Mouse (Mus musculus) lung, embryonic 14.5 days (tissue): ENCODE results near the gene Cd160. TPM values are rescaled to one million over a fixed set of nuclear protein-coding genes. Genes with fewer than 3 reads are reported as not detected.

Experiments
- ATAC-seq: fragments of 200-750 bp; cut with Nextera tagmentation; 2 replicates; pipeline ENCODE4 v1.8.0; 2017; ENCODE audit warnings: mild to moderate bottlenecking, moderate TSS enrichment, moderate library complexity; ENCODE audit not compliant: insufficient read depth
- DNase-seq: peaks from one replicate; pipeline ENCODE4 v3.0.0-alpha.2; 2015
- H3K27ac ChIP-seq: fragments of 300-500 bp; sonication (generic); 2 replicates; pipeline ENCODE4 v1.5.1; 2014; ENCODE audit warnings: low read depth, mild to moderate bottlenecking, moderate library complexity
- H3K27me3 ChIP-seq: fragments of 300-500 bp; sonication (generic); 2 replicates; pipeline ENCODE4 v1.6.1; 2014; ENCODE audit warnings: low read length, control low read depth; ENCODE audit not compliant: insufficient read depth
- H3K36me3 ChIP-seq: fragments of 300-500 bp; sonication (generic); 2 replicates; pipeline ENCODE4 v1.6.1; 2014; ENCODE audit warnings: control low read depth; ENCODE audit not compliant: insufficient read depth
- H3K4me1 ChIP-seq: fragments of 300-500 bp; sonication (generic); 2 replicates; pipeline ENCODE4 v1.6.1; 2014; ENCODE audit warnings: antibody characterized with exemption, control low read depth; ENCODE audit not compliant: insufficient read depth
- H3K4me2 ChIP-seq: fragments of 300-500 bp; sonication (generic); 2 replicates; pipeline ENCODE4 v1.6.1; 2014; ENCODE audit warnings: mild to moderate bottlenecking
- H3K4me3 ChIP-seq: fragments of 300-500 bp; sonication (generic); 2 replicates; pipeline ENCODE4 v1.5.1; 2014; ENCODE audit warnings: low read depth, low read length
- H3K9ac ChIP-seq: fragments of 300-500 bp; sonication (generic); 2 replicates; pipeline ENCODE4 v1.6.1; 2014
- H3K9me3 ChIP-seq: fragments of 300-500 bp; sonication (generic); 2 replicates; pipeline ENCODE4 v1.6.1; 2016; ENCODE audit warnings: low read depth, low read length, control low read depth
- CTCF ChIP-seq: IDR thresholded peaks from 2 replicates; pipeline ENCODE4 v1.5.1; 2016; ENCODE audit warnings: antibody characterized with exemption, low read depth
- WGBS: fragments of 180-500 bp; shearing (Covaris S2); extraction: QIAGEN DNeasy Blood & Tissue Kit; methylation state at CpG from one replicate; pipeline ENCODE4 v1.1.7; 2014; 5-methylcytosine and 5-hydroxymethylcytosine counted together
- polyA plus RNA-seq: library from polyadenylated mRNA; unstranded; fragments of >200 nt; fragmentation: Nextera tagmentation; extraction: Ambion mirVana; gene quantifications from 2 replicates; pipeline ENCODE4 v1.2.1, GENCODE M21; 2014

The Cd160 gene
- polyA plus RNA-seq = 0.07 and 0.09 TPM in 2 replicates

- Histone ChIP-seq H3K9me3 (no peaks in the 10 kb centered on the region), H3K36me3 (no peaks in the 10 kb centered on the region), H3K4me2 (no peak within 1 kb of the TSS), H3K4me3 (no peak within 1 kb of the TSS), H3K9ac (no peak within 1 kb of the TSS), H3K4me1 (no peaks in the 10 kb centered on the region), H3K27ac (no peak within 1 kb of the TSS), H3K27me3 (no peaks in the 10 kb centered on the region)
- ATAC-seq (no peak), DNase-seq (no peak)
- 69% methylated on average over 1 of the region's 1 CpGs for WGBS
- TF ChIP-seq CTCF = no peak
Measured at GRCm38 (mm10) chr3:96828984-96829383, at the start of gene Cd160, which contains the start of gene Pdzk1. TSS of gene Cd160 (minus strand) at chr3:96829351. TSS of gene Pdzk1 (plus strand) at chr3:96829284.

DNA sequence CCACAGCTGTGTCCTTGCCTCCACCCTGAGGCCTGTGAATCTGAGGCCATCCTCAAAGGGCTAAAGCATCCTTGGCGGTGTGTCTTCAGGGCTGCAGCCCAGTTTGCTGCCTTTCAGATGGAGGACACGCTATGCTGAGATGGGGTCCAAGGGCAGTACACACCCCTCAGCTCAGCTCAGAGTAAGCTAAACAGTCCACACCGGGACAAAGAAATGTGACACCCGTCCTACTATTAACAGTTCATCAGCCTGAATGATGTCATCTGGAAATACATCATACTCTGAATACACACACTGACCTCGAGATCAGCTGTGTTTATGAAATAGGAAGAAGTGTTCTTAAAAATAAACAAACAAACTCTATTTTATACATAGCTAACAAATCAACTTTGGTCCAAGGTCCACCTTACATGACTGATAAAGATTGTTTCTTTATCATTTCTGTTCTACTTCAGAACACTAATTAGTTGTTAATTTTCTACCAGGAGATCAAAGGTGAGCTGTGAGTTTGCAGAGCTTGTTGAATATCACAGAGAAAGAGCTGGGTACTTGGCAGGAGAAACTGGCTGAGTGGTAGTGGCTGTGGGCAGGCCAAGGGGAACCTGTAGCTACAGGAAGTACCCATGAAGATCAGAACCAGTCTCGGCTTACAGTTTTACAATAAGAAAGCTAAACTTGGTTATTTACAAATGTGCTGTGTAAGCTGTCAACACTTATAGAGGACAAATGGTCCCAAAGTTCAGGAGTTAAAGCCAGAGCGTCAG lies 45.8 kb upstream of the Cd160 start:
- no peaks in the 10 kb centered on the region for H3K9me3 ChIP-seq
- WGBS = 31% methylated on average over 7 of the region's 7 CpGs
- H3K27ac ChIP-seq = no peak overlapping the region
- H3K9ac ChIP-seq = no peak overlapping the region
- TF ChIP-seq CTCF = no peak
- peaks cover 49% of the 10 kb centered on the region for H3K36me3 ChIP-seq
- no peaks in the 10 kb centered on the region for H3K4me1 ChIP-seq
- no peak overlapping the region for H3K4me2 ChIP-seq
- H3K27me3 ChIP-seq = no peaks in the 10 kb centered on the region
- H3K4me3 ChIP-seq = no peak overlapping the region
- no peak for DNase-seq
- no peak for ATAC-seq

- no peaks in the 10 kb centered on the region for H3K4me1 ChIP-seq
- peaks cover 63% of the 10 kb centered on the region for H3K36me3 ChIP-seq
- no peaks in the 10 kb centered on the region for H3K27me3 ChIP-seq
- H3K27ac ChIP-seq = no peak overlapping the region
- TF ChIP-seq CTCF = no peak
- no peak for DNase-seq
- no peak overlapping the region for H3K4me3 ChIP-seq
- H3K9me3 ChIP-seq = no peaks in the 10 kb centered on the region
- no peak overlapping the region for H3K9ac ChIP-seq
- H3K4me2 ChIP-seq = no peak overlapping the region
- no peak for ATAC-seq
- 94% methylated on average over 8 of the region's 8 CpGs for WGBS
Measured at GRCm38 (mm10) chr3:96872501-96872900, 43.4 kb upstream of the Cd160 start.

- 86% methylated on average over 8 of the region's 8 CpGs for WGBS
- ATAC-seq = no peak
- no peak overlapping the region for H3K27ac ChIP-seq
- H3K27me3 ChIP-seq = no peaks in the 10 kb centered on the region
- H3K4me3 ChIP-seq = no peak overlapping the region
- no peak for DNase-seq
- H3K9me3 ChIP-seq = no peaks in the 10 kb centered on the region
- H3K4me1 ChIP-seq = no peaks in the 10 kb centered on the region
- no peak overlapping the region for H3K4me2 ChIP-seq
- H3K9ac ChIP-seq = no peak overlapping the region
- TF ChIP-seq CTCF = no peak
- peaks cover 60% of the 10 kb centered on the region for H3K36me3 ChIP-seq
Measured at GRCm38 (mm10) chr3:96871070-96871469, 41.9 kb upstream of the Cd160 start.

- H3K4me2 ChIP-seq = no peak overlapping the region
- H3K4me1 ChIP-seq = no peaks in the 10 kb centered on the region
- H3K9ac ChIP-seq = no peak overlapping the region
- ATAC-seq (no peak), DNase-seq (no peak)
- H3K36me3 ChIP-seq = peaks cover 60% of the 10 kb centered on the region
- WGBS = 90% methylated on average over 2 of the region's 2 CpGs
- no peak for TF ChIP-seq CTCF
- H3K27ac ChIP-seq = no peak overlapping the region
- no peak overlapping the region for H3K4me3 ChIP-seq
- H3K9me3 ChIP-seq = no peaks in the 10 kb centered on the region
- no peaks in the 10 kb centered on the region for H3K27me3 ChIP-seq
Measured at GRCm38 (mm10) chr3:96870270-96870669, 41.1 kb upstream of the Cd160 start.

GRCm38 (mm10) chr3:96869091-96869490 lies 39.9 kb upstream of the Cd160 start:
- peaks cover 51% of the 10 kb centered on the region for H3K36me3 ChIP-seq
- no peak for TF ChIP-seq CTCF
- no peaks in the 10 kb centered on the region for H3K27me3 ChIP-seq
- no peak overlapping the region for H3K4me3 ChIP-seq
- ATAC-seq (no peak), DNase-seq (no peak)
- H3K4me2 ChIP-seq = no peak overlapping the region
- no peaks in the 10 kb centered on the region for H3K9me3 ChIP-seq
- no peaks in the 10 kb centered on the region for H3K4me1 ChIP-seq
- WGBS = 93% methylated on average over 7 of the region's 7 CpGs
- H3K9ac ChIP-seq = no peak overlapping the region
- no peak overlapping the region for H3K27ac ChIP-seq

GRCm38 (mm10) chr3:96868566-96868965 lies 39.4 kb upstream of the Cd160 start:
- ATAC-seq (no peak), DNase-seq (no peak)
- WGBS = 84% methylated on average over 8 of the region's 8 CpGs
- TF ChIP-seq CTCF = no peak
- H3K4me2 ChIP-seq = no peak overlapping the region
- no peaks in the 10 kb centered on the region for H3K9me3 ChIP-seq
- H3K4me3 ChIP-seq = no peak overlapping the region
- H3K27ac ChIP-seq = no peak overlapping the region
- H3K9ac ChIP-seq = no peak overlapping the region
- H3K36me3 ChIP-seq = peaks cover 47% of the 10 kb centered on the region
- H3K4me1 ChIP-seq = no peaks in the 10 kb centered on the region
- H3K27me3 ChIP-seq = no peaks in the 10 kb centered on the region
